Mouse (Mus musculus) erythroblast, embryonic 14.5 days (primary cell): ENCODE results near the gene Clmp.

Experiments used
- GATA1 ChIP-seq: IDR thresholded peaks from 2 replicates; pipeline ENCODE4 v1.6.1; 2012; ENCODE audit warnings: low read length, inconsistent platforms, mixed read lengths
- TAL1 ChIP-seq: IDR thresholded peaks from 3 replicates; pipeline ENCODE4 v1.6.1; 2012; ENCODE audit warnings: low read length, inconsistent platforms, mixed read lengths

GRCm38 (mm10) chr9:40817325-40818028 lies 131.7 kb downstream of the Clmp start:
- no peak for TF ChIP-seq GATA1
- TF ChIP-seq TAL1 = no peak
